Mouse (Mus musculus) adrenal gland, postnatal 10 days (tissue): ENCODE data around the gene Dennd6b. TPM values are rescaled to one million over a fixed set of nuclear protein-coding genes. Genes with fewer than 3 reads are reported as not detected.

Experiments used
- DNase-seq: peaks from one replicate; pipeline ENCODE4 v3.0.0; 2021; ENCODE audit warnings: mixed read lengths
- long read RNA-seq, 2 experiments: library from polyadenylated mRNA; stranded (forward); transcript quantifications; one replicate each; pipeline ENCODE4 v2.0.0; 2021
- total RNA-seq, 2 experiments: library from RNA; stranded (reverse); gene quantifications; 2 replicates each; pipeline ENCODE4 v1.2.3; 2021

Gene Dennd6b
- total RNA-seq: 1 to 10 TPM; 4.7 to 7.4 TPM
- long read RNA-seq, experiment 1, full-length matches to known transcripts: 2 of 8 reads
- long read RNA-seq, experiment 1, partial matches to known transcripts: 1 of 8 reads
- long read RNA-seq, experiment 1, other reads (novel, unspliced or antisense): 5 of 8 reads
- long read RNA-seq, experiment 2, full-length matches to known transcripts: 2 of 13 reads
- long read RNA-seq, experiment 2, partial matches to known transcripts: 0 of 13 reads
- long read RNA-seq, experiment 2, other reads (novel, unspliced or antisense): 11 of 13 reads

DNA sequence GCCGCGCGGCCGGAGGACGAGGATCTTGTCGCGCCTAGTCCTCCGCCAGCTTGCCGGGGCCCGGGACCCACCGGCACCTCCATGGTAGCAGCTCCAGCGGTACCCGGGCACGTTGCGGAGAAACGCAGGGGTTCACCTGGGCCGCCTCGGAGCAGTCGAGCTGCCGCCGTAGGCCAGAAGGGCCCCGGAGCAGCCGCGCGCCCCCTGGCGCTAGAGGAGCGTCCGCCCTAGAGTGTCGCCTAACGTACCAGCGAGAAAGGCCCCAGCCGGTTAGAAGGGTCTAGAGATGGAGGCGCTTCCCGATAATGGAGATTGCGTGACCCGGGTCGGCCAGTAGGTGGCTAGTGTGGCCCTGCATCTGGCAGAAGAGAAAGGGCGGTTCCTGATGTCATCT lies at the start of gene Dennd6b:
Dennd6b (minus strand) TSS at position 184 of the 394 bp plus-strand sequence.
- peak; percentile 96 for DNase-seq

DNA sequence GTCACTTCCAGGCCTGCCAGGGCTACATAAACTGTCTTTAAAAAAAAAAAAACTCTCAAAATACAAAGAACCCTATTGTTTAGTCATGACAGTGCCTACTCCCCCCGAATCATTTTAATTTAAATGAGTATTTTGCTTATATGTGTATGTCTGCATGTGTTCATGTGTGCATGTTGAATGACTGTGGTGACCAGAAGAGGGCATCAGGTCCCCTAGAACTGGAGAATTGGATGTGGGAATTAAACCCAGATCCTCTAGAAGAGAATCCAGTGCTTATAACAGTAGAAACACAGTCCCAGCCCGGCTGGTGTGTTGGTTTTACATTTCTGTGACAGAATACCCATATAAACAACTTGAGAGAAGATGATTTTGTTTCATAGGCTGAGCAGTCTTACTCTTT lies 44.7 kb upstream of the Dennd6b start:
- no peak for DNase-seq

DNA sequence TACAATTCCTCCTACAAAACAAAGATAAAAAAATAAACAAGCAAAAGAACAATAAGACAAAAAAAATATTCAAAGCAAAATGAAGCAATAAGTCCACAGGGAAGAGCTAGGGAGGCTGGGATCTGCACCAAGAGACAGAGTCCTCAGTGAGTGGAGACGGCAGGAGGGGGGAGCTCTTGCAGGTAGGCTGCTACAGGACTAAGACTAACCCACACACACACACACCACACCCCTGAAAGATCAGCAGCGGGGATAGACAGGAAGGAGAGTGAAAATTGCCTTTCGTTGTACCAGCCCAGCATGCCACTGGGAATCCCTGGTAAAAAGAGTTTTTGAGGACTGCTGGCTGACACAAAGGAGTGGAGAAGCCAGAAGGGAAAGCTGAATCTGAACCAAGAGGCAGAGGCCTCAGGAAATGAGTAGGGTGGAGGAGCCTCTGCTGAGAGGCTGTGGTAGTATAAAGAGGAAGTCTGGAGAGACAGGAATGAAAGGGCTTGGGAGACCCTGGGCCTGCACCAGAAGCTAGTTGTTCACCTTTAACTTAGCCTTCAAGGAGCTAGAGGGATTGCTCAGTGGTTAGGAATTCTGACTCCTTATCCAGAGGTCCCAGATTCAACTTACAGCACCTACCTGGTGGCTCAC lies 43.6 kb upstream of the Dennd6b start:
- no peak for DNase-seq

DNA sequence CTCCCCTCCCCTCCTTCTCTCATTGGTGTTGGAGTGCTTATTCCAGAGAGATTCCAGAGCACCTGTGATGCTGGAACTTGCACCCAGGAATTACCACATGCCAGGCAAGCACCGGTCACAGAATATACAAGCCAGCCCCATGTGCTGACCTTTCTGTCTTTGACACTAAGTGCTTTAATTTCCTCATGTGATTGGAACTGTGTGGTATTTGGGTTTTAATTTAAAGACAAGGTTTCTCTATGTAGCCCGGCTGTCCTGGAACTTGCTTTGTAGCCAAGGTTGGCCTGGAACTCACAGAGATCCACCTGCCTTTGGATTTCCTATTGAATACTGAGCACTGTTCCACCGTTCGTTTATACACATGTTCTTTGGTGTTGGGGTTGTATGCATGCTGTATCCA lies 37.8 kb upstream of the Dennd6b start:
- no peak for DNase-seq

DNA sequence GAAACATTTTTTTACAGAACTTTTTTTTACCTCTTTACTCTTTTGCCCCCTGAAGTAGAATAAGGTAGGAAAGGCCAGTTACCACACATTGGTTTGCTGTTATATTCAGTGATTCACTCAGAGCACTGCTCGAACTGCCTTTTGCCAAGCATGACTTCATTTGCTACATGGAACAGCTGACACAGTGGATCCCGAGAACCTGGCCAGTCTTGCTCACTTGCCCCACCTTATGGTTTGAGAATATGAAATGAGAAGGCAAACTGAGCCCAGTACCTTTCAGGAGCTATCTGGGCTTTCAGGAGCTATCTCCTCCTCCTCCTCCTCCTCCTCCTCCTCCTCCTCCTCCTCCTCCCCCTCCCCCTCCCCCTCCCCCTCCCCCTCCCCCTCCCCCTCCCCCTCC lies 37.3 kb upstream of the Dennd6b start:
- DNase-seq: peak; percentile 37

DNA sequence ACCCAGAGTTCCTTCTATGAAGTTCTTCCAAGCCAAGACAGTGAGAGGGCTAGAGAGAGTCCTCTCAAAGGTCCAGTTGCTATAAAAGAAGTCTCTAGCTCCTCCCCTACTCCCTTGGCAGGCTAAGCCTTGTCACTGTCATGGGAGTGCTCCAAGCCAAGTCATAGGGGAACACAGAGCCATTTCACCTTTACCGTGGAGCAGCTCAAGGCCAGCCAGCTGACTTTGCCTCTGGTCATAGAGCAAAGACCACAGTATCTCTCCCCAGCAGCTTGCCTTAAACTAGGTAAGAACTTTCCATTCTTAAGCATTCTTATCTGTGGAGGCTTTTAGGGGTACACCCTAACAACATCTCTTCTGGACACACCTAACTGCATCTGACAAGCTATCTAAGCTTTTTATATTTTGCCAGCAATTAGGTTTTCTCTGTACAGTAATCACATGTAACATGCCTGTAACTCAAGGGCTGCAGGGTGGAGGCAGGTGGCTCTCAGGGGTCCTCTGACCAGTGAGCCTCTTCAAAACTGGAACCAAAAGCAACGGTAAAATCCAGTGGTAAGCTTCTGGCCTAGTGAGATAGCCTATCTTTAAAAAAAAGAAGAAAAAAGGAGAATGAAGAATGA lies 19.4 kb upstream of the Dennd6b start:
- peak; percentile 23 for DNase-seq

DNA sequence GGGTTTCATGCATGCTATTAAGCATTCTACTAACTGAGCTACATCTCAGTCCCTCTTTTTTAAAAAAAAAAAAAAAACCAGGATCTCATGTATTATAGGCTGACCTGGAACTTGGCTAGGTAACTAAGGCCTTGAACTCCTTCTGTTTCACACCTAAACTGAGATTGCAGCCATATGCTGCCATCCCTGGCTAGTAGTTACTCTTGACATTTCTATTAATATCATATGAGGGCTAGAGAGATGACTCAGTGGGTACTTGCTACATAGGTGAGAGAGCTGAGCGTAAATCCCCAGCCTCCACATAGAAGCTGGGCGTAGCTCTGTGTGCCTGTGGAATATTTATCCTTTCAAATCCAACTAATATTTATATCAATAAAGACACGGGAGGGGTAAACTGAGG lies 18.7 kb upstream of the Dennd6b start:
- DNase-seq: no peak

DNA sequence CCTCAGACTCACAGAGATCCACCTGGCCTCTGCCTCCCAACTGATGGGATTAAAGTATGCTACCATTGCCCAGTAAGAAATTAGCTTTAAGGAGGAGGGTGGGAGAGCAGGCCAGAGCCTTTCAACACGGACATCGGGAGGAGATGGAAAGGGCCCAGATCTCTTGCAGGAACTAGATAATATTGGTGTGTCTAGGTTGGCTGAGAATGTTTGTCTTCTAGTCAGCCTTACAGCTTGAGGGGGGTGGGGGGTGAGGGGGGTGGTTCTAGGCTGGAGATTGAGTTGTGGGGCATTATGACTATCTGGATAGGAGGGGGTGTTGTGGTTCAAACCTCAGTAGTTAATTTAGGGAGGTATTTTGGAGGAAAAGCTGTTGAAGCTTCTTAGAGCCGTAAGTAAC lies 17.2 kb upstream of the Dennd6b start:
- DNase-seq: no peak

DNA sequence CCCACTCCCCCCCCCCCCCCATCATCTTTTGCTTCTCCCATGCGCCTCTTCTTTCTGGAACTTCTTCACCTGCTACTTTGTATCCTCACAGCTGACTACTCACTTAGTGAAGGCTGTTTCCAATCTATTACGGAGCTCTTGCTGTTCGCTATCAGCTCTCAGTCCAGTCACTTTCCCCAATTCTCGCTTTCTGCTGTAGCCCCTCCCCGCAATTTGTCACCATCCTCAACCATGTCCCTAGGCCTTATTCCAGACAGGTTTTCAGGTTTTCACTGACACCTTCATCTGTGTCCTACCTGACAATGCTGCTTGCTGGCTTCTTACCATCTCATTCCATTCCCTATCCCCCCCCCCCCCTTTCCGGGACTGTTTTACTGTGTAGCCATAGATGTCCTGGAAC lies 16.2 kb upstream of the Dennd6b start:
- no peak for DNase-seq

DNA sequence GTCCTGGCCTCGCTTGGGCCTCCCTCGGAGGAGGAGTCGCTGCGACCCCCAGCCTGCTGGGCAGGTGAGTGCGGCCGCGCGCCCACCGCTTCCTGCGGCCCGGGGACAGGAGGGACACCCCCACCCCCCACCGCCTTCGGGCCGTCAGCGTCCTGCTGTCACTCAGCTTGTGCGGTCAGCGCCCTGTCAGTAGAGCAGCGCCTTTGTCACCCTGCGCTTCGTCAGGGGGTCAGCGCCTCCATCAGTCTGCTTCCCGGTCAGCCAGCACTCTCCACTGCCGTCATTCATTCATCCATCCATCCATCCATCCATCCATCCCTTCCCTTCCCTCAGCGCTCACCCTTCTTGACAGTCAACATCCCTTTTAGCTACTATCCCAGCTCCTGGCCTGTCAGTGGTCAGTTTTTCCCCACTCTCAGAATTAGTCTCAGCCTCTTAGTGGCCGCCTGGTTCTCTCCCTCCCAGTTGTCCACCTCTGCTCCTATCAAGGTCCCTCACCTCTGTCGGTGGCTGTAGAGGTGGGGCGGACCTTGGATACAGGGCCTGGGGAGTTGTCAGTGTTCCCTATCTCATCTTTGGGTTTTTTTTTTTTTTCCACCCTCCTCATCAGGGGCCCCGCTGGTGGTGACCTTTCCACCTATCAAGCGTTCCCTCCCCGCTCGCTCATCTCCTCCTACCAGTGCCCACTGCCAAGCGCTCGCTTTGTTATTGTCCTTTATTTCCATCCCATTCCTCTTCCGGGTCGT lies 15.6 kb upstream of the Dennd6b start:
- DNase-seq: no peak

DNA sequence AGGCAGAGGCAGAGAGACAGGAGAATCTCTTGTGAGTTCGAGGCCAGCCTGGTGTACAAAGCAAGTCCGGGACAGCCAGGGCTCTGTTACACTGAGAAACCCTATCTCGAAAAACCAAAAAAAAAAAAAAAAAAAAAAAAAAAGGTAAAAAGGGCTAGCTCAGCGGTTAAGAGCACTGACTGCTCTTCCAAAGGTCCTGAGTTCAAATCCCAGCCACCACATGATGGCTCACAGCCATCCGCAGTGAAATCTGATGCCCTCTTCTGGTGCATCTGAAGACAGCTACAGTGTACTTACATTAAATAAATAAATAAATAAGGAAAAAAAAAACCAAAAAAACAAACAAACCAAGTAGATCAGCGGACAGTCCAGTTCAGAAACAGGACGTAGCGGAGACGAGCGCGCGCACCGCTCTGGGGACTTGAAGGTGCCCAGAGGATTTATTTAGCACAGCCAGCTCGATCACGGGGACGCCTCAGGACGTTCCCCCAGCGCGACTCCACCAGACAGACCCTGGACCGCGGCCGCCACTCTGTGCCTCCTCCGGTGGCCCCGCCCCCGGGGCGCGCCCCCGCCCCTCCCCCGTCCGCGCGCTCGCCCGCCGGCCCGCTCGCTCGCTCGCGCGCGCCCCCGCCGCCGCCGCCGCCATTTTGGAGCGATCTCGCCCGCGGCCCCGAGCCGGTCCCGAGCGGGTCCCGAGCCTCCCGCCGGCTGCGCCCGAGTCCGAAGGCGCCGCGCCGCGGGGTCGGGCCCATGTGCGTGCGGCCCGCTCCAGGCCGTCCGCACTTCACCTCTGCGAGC lies 14.8 kb upstream of the Dennd6b start, which contains the start of gene Ppp6r2:
Ppp6r2 (plus strand) TSS at position 639 of the 801 bp plus-strand sequence.
- DNase-seq: peak; percentile 93

DNA sequence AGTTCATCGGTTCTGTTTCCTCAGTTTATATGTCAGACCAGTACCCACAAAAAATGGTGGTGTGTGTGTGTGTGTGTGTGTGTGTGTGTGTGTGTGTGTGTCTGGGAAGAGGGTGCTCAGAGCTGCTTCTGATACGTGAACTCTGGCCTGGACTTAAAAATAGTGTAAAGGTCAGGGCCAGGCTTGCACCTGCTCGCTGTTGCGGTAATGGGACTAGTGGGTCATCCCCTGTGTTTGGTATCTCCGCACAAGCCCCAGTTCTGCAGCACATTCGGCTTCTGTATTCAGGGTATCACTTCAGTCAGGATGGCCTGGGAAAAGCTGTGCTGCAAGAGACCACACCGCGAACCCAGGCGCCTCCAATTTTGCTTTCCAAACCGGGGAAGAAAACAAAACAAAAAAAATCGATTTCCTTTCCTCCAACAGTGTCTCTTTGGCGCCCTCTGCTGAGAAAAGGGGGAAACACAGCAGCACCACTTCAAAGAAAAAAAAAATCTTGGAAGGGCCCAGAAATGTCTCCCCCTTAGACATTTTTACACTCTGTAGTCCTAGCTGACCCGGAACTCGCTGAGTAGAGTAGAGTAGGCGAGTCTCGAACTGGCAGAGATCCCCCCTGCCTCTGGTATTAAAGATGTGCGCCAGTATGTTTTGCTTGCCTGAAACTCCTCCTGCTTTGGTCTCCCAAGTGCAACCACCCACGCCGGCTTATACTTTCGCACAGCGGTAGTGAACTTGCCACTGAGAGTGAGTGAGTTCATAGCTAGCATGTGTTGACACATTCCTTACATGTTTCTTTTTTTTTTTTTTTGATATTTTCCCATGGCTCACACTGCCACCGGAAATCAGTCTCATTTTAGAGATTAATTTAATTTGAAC lies 13.8 kb upstream of the Dennd6b start:
- peak; percentile 92 for DNase-seq

DNA sequence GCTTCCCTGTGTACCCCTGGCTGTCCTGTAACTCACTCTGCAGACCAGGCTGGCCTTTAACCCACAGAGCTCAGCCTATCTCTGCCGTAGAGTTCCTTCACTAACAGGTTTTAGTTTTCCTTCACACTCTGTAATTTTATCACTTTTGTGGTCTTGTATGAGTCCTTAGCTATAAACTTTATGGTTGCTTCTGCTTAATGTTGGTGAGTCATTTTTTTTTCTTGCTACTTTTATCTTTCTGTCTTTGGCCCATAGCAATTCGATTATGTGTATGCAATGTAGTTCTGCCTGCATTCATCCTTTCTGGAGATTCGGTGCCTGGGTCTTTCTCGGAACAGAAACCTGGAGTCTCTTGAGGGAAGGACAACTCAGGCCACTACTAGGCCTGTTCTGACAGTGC lies 11.2 kb upstream of the Dennd6b start:
- DNase-seq: no peak

DNA sequence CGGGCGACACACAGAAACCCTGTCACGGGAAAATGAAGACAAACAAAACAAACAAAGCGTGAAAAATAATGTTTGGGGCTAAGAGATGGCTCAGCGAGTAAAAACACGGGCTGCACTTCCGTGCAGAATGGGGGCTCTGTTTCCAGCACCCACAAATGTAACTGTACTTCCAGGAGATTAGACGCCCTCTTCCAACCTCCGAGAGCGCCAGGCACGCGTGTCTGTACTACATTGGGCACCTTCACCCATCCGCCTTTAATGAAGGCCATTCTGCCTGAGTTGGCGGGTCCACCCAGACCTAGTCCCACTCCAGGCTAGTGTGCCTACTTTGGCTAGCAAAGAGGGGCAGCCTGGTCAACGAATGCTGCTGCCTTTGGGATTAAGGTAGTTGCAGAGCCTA lies 760 bp upstream of the Dennd6b start:
- DNase-seq: no peak

DNA sequence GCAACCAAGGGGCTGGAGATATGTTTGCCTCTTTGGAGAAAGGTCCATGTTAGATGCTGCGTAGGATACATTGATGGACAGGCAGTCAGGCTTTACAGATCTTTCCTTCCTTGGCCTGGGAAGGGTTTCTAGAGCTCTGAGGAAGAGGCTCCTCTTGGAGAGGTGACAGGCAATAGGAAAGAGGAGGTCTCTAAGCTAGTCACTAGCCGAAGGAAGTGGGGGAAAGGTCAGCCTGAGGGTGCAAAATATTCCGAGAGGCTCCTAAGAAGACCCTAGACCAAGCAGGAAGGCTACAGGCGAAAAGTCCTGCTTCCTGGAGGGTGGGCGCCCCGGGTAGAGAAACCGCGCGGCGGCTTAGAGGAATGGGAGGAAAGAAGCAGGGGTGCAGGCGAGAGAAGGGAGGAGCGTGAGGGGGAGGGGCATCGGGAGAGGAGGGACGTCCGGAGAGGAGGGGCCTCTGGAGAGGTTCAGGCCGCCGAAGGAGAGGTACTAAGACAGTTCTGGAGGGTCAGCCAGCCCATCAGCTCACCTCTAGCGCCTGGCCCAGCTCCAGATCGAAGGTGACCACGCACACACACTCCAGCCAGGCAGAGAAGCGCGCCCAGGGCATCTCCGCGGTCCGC lies 495 bp downstream of the Dennd6b start:
- DNase-seq: peak; percentile 95

DNA sequence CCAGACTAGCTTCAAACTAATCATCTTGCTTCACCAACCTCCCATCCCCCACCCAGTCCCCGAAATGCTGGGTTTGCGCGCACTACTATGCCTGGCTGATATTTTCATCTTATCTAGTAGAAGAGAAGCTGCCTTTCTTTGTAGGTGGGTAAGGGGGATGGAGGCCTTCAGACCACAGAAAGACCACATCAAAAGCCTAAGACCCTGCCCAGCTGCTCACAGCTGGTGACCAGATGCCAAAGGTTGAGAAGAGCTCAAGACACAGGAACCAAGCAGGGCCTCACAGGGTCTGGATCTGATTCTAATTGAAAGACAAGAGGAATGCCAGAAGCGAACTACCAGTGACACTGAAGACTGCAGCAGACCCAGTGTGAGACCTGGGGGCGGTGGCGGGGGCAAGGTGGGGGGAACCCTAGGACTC lies 1.0 kb downstream of the Dennd6b start:
- DNase-seq: no peak

DNA sequence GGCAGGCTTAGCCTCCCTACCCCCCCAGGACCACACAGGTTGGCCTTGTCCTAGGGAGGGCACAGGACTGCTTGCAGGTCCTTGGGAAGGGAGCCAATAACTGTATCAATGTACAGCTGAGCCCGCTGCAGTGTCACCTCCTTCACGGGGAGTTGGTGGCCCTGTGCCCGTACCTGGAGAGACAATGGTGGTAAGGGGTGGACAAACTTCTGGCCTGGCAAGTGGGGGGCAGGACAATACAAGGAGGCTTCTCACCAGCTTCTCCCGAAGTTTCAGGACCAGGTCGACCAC lies 11.4 kb downstream of the Dennd6b start:
- peak; percentile 58 for DNase-seq

DNA sequence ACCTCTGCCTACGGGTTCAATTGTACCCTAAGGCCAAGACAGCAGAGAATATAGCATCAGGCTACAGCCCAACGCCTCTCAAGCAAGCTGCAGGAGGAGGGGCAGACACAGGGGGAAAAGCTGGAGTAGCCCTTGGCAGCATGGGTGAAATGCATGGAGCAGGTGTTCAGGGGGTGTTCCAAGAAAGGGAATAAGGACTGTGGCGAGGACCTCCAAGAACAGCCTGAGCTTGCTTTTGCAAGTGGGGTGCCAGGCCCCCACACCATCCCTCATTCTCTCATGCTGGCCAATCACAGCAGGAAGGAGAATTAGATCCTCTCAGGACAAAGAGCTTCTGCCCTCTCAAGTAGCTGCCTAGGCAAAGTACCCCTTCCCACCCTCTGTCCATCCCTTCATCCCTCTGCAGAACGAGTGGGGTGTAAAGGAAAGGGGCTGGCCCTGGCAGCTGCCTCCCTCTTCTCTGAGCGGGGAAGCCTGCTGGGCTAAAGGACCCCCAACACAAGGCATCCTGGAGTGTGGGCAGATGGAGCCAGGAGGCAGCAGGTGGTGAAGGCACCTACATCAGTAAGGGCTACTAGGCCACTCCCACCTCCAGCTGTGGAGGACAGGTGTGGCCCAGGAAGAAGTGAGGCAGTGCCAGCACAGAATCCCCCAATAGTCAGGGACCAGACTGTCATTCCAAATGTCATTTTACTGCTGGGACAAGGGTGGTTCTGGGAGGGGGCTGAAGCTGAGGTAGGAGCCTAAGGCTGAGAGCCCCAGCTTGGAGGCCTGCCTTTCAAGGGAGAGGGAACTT lies 12.0 kb downstream of the Dennd6b start:
- no peak for DNase-seq

DNA sequence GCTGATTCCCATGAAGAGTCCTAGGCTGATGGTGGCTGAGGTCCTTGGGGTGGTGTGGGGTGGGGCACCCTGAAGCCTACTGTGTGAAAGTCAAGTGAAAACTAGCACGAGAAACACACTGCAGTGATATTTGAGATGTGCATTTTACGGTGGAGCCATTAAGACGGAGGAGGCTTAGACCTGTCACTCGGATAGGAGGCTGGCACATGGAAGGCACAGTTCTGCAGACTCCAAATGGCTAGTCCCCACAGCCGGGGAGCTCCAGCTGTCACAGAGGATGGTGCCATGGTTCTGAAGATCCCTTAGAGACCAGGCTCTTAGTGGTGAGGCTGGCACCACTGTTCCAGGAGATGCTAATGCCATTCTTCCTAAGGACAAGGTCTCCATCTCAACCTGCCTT lies 13.5 kb downstream of the Dennd6b start:
- DNase-seq: no peak

DNA sequence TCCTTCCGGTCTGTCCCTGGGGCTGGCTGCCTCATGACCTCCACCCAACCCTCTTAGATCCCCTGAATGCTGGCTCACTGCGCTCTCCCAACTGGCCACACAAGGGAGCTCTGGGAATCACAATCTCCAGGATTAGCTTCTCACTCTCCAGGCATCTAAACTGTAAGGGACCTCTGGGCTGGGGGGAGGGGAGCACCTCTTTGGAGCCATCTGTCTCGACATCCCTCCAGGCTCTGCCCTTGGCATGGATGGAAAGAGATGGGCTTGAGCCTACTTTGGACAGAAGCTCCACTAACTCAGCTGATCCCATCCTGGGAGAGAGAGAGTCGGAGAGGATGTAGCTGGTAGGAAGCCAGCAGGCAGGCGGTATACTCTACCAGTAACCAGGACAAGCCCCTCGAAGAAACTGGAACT lies 14.0 kb downstream of the Dennd6b start:
- DNase-seq: peak; percentile 54
